Mouse (Mus musculus) NIH3T3 (cell line): ENCODE results near the gene Susd6.

ENCODE experiments used
- DNase-seq: peaks from one replicate; pipeline ENCODE4 v3.0.0-alpha.2; 2012; ENCODE audit warnings: low read depth

The Susd6 gene

GRCm38 (mm10) chr12:80878653-80879052 is 88.3 kb downstream of the Susd6 start:
- DNase-seq = no peak

- no peak for DNase-seq
Observed at GRCm38 (mm10) chr12:80879267-80879666, 89.0 kb downstream of the Susd6 start.

GRCm38 (mm10) chr12:80881121-80881520 is 90.8 kb downstream of the Susd6 start:
- DNase-seq = no peak

GRCm38 (mm10) chr12:80883278-80883677 is 93.0 kb downstream of the Susd6 start:
- DNase-seq = no peak

- DNase-seq = no peak
Observed at GRCm38 (mm10) chr12:80883881-80884280, 93.6 kb downstream of the Susd6 start.

GRCm38 (mm10) chr12:80885301-80886288 is 95.3 kb downstream of the Susd6 start:
- peak; percentile 68 for DNase-seq

- no peak for DNase-seq
Observed at GRCm38 (mm10) chr12:80887036-80887435, 96.7 kb downstream of the Susd6 start.

- peak; percentile 37 for DNase-seq
Observed at GRCm38 (mm10) chr12:80889331-80889730, 99.0 kb downstream of the Susd6 start.

- DNase-seq = no peak
Observed at GRCm38 (mm10) chr12:80891074-80891473, 100.8 kb downstream of the Susd6 start.

GRCm38 (mm10) chr12:80893720-80894494 is 103.6 kb downstream of the Susd6 start:
- peak; percentile 58 for DNase-seq

- DNase-seq = peak; percentile 90
Observed at GRCm38 (mm10) chr12:80894973-80895570, 104.8 kb downstream of the Susd6 start.

- no peak for DNase-seq
Observed at GRCm38 (mm10) chr12:80909631-80910030, 119.3 kb downstream of the Susd6 start.

- DNase-seq = peak; percentile 38
Observed at GRCm38 (mm10) chr12:80917764-80918163, 127.5 kb downstream of the Susd6 start.

- DNase-seq = no peak
Observed at GRCm38 (mm10) chr12:80921301-80921700, 131.0 kb downstream of the Susd6 start.

- DNase-seq = no peak
Observed at GRCm38 (mm10) chr12:80922869-80923268, 132.6 kb downstream of the Susd6 start.

GRCm38 (mm10) chr12:80923602-80924001 is 133.3 kb downstream of the Susd6 start:
- DNase-seq = no peak

GRCm38 (mm10) chr12:80924205-80924604 is 133.9 kb downstream of the Susd6 start:
- DNase-seq = no peak

- no peak for DNase-seq
Observed at GRCm38 (mm10) chr12:80925919-80926318, 135.6 kb downstream of the Susd6 start.

GRCm38 (mm10) chr12:80926550-80926949 is 136.2 kb downstream of the Susd6 start:
- DNase-seq = no peak

GRCm38 (mm10) chr12:80927518-80927917 is 137.2 kb downstream of the Susd6 start:
- DNase-seq = no peak

GRCm38 (mm10) chr12:80928881-80929280 is 138.6 kb downstream of the Susd6 start:
- DNase-seq = no peak

GRCm38 (mm10) chr12:80930141-80930540 is 139.8 kb downstream of the Susd6 start:
- no peak for DNase-seq
